Mouse (Mus musculus) pancreas, adult 10 weeks (tissue): ENCODE data around the gene Tchh. TPM values are rescaled to one million over a fixed set of nuclear protein-coding genes. Genes with fewer than 3 reads are reported as not detected.

ENCODE experiments used
- polyA plus RNA-seq: library from polyadenylated mRNA; stranded (reverse); fragments of 350-450 nt; fragmentation: Illumina TruSeq; extraction: RNeasy Lipid Tissue Mini Kit (QIAGEN cat#74804); gene quantifications from one replicate; pipeline ENCODE4 v1.2.3, GENCODE M21; 2015; ENCODE audit warnings: low read depth, low replicate concordance; ENCODE audit not compliant: insufficient read depth

Gene Tchh
- not detected for polyA plus RNA-seq

DNA sequence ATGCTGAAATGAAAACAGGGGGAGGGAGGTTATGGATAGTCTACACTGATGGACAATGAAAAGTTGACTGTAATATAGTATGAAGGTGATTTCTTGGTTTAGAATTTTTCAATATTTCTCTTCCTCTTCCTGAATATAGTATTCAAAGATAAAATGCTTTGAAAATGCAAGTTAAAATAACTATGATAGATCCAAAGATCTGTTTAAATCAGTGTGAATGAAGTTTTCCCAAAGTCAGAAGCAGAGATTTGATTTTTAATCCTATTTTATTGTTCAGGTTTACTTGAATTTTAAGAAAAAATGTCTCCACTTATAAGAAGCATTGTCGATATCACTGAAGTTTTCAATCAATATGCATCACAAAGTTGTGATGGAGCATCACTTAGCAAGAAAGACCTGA, at the start of gene Tchh:
TSS of gene Tchh (plus strand) at position 301 of the 400 bp plus-strand sequence.

DNA sequence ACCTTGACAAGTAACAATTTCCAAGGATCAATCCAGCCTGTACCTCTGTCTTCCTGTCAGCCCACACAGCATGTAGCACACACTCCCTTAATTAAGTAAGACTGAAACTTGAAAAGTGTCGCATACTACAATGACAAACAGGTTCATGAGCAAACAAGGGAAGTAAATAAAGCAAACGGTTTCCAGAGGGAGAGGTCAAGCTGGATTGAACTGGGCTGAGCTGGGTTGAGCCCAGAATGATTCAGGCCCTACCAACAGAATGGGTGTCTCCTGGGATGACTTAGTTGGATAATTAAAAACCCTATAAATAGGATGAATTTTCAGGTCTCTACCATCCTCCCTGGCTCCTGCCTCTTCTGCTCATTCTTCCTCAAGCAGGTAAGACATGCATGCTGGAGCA, 48.8 kb upstream of the Tchh start, which contains the start of gene Rptn:
TSS of gene Rptn (plus strand) at position 334 of the 400 bp plus-strand sequence.

DNA sequence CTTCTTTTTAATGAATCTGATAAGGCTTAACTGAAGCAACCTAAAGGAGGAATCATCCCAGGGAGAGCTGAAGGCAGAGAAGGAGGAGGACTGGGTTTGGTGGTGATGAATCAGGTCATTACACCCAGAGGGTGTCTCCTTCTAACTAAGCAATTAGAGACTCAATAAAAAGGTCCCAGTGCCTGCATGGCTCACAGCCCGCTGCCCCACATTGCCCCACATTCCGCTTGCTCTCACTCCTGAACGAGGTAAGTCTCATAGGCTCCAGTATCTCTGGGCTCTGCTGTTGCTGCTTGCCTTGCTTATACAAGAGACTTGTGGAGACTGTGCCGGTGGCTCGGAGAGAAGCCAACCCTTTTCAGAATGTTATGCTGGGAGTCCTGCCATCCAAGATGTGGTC, 26.4 kb downstream of the Tchh start, which contains the start of gene Tchhl1:
TSS of gene Tchhl1 (plus strand) at position 194 of the 400 bp plus-strand sequence.

Other genes starting within 250 kb of the Tchh start
- gene Flg2, start 245.1 kb upstream of the Tchh start, polyA plus RNA-seq, result not detected
- not detected for gene Flg, start 168.8 kb upstream of the Tchh start, polyA plus RNA-seq
- gene Hrnr, start 122.6 kb upstream of the Tchh start, polyA plus RNA-seq, result not detected
- gene Rptn, start 48.6 kb upstream of the Tchh start, polyA plus RNA-seq, result not detected
- gene Tchhl1, start 26.4 kb downstream of the Tchh start, polyA plus RNA-seq, result not detected
- 188 TPM for gene S100a11, start 78.2 kb downstream of the Tchh start, polyA plus RNA-seq
- gene S100a10, start 112.8 kb downstream of the Tchh start, polyA plus RNA-seq, result 110 TPM
- gene Tdpoz2, start 210.4 kb downstream of the Tchh start, polyA plus RNA-seq, result not detected
- not detected for gene Tdpoz1, start 234.0 kb downstream of the Tchh start, polyA plus RNA-seq